ENCODE assay signal across 8 mouse cellular contexts in genomic region chr19:4417183-4417582, GRCm38 (mm10). TPM values are rescaled to one million over a fixed set of nuclear protein-coding genes. Genes with fewer than 3 reads are reported as not detected.
A peak's percentile ranks its signal among the peaks of the same experiment; 100 is the strongest.
DNase-seq lines count a peak whose midpoint lies in the region; ATAC-seq and TF ChIP-seq lines count a peak whose summit lies in the region.

No protein-coding gene starts in this region.

- WGBS in heart, embryonic 11.5 days (ENCODE audit: insufficient replicate concordance) = 0% methylated on average over 1 of the region's 1 CpGs
- WGBS in heart, embryonic 10.5 days = 0% methylated on average over 1 of the region's 1 CpGs

- peak; percentile 92 for DNase-seq in heart, adult 11 months
- peak; percentile 60 for DNase-seq in MEL (ENCODE audit: low read depth, low spot score)
- peak; percentile 92 to 95 for DNase-seq in cerebellum, postnatal 10 days
- peak; percentile 79 for DNase-seq in heart, embryonic 10.5 days (ENCODE audit: low spot score)
- DNase-seq in kidney, postnatal 25 days = peak; percentile 81 to 95
- DNase-seq in lung, postnatal 25 days (ENCODE audit: low spot score) = peak; percentile 81
- DNase-seq in spleen, postnatal 4 days (ENCODE audit: low spot score in 2 of 2) = peak; percentile 67 to 87

- H3K4me1 ChIP-seq in heart, embryonic 11.5 days (ENCODE audit: control insufficient read depth, insufficient read depth, low read length) = no peaks in the 10 kb centered on the region
- peaks cover 7 to 12% of the 10 kb centered on the region in 2 experiments for H3K4me1 ChIP-seq in MEL (ENCODE audit: control insufficient read depth in 1 of 2, insufficient read depth in 2 of 2, low read length in 2 of 2)
- no peaks in the 10 kb centered on the region for H3K4me1 ChIP-seq in heart, embryonic 10.5 days

- peaks cover 3% of the 10 kb centered on the region; the same call in 1 of the 2 replicates for H3K36me3 ChIP-seq in heart, embryonic 11.5 days (ENCODE audit: control insufficient read depth, insufficient read depth, low read length)
- H3K36me3 ChIP-seq in MEL (ENCODE audit: control insufficient read depth in 1 of 2, insufficient read depth in 2 of 2, low read length in 2 of 2) = peaks cover 0 to 8% of the 10 kb centered on the region in 2 experiments; a peak in 2 of 4 replicates
- H3K36me3 ChIP-seq in heart, embryonic 10.5 days = peaks cover 14% of the 10 kb centered on the region; the same call in 1 of the 2 replicates

- no peak overlapping the region for H3K9ac ChIP-seq in heart, embryonic 11.5 days (ENCODE audit: low read depth, low read length)
- no peak overlapping the region for H3K9ac ChIP-seq in MEL (ENCODE audit: control insufficient read depth, low read depth, low read length, poor library complexity, severe bottlenecking)

- TF ChIP-seq RAD21 in MEL (IDR thresholded peaks at IDR 0.05; ENCODE audit: low read depth, low read length) = peak; percentile 79

- H3K4me2 ChIP-seq in heart, embryonic 11.5 days = no peak overlapping the region

- ATAC-seq in heart, embryonic 11.5 days (replicated peaks; ENCODE audit: insufficient number of reproducible peaks, low FRiP score, low TSS enrichment) = no peak

- no peaks in the 10 kb centered on the region for H3K9me3 ChIP-seq in heart, embryonic 11.5 days (replicated peaks; ENCODE audit: control insufficient read depth, low read length)
- no peaks in the 10 kb centered on the region for H3K9me3 ChIP-seq in MEL (replicated peaks; ENCODE audit: insufficient read depth, low read length)
- no peaks in the 10 kb centered on the region for H3K9me3 ChIP-seq in heart, embryonic 10.5 days

- H3K27me3 ChIP-seq in heart, embryonic 11.5 days (ENCODE audit: control insufficient read depth, insufficient read depth, low read length) = no peaks in the 10 kb centered on the region
- no peaks in the 10 kb centered on the region for H3K27me3 ChIP-seq in MEL (ENCODE audit: control insufficient read depth in 1 of 2, insufficient read depth in 2 of 2, low read length in 2 of 2)
- no peaks in the 10 kb centered on the region for H3K27me3 ChIP-seq in heart, embryonic 10.5 days (ENCODE audit: insufficient read depth, poor library complexity, severe bottlenecking)

- TF ChIP-seq POLR2A in MEL (IDR thresholded peaks at IDR 0.05; ENCODE audit: control insufficient read depth in 1 of 2, insufficient read depth in 1 of 2, low read depth in 1 of 2, low read length in 2 of 2, poor library complexity in 1 of 2) = no peak

- no peak overlapping the region for H3K27ac ChIP-seq in heart, embryonic 11.5 days (ENCODE audit: low read depth, low read length)
- no peak overlapping the region for H3K27ac ChIP-seq in MEL (ENCODE audit: control insufficient read depth, low read depth, low read length)
- H3K27ac ChIP-seq in heart, embryonic 10.5 days = no peak overlapping the region

- H3K79me2 ChIP-seq in MEL (ENCODE audit: control insufficient read depth, insufficient read depth, low read length, poor library complexity) = no peaks in the 10 kb centered on the region

- TF ChIP-seq EP300 in MEL (IDR thresholded peaks at IDR 0.05; ENCODE audit: low read depth in 1 of 2, low read length in 2 of 2) = no peak

- H3K4me3 ChIP-seq in heart, embryonic 11.5 days (ENCODE audit: low read depth, low read length) = no peak overlapping the region
- H3K4me3 ChIP-seq in MEL (ENCODE audit: control insufficient read depth in 1 of 2, insufficient read depth in 1 of 2, low read depth in 2 of 2, low read length in 2 of 2) = no peak overlapping the region
- H3K4me3 ChIP-seq in heart, embryonic 10.5 days = no peak overlapping the region

- TF ChIP-seq CTCF in MEL (IDR thresholded peaks at IDR 0.05 in 2 of 3, conservative IDR thresholded peaks at IDR 0.05 in 1 of 3; ENCODE audit: control insufficient read depth in 1 of 3, insufficient read depth in 1 of 3, low read depth in 2 of 3, low read length in 3 of 3, poor library complexity in 1 of 3, severe bottlenecking in 1 of 3) = peak; percentile 74 to 89 (median 79)

TF ChIP-seq in MEL, 35 proteins besides CTCF, POLR2A, EP300 and RAD21:
- TF ChIP-seq SMC3 (IDR thresholded peaks at IDR 0.05; ENCODE audit: low read depth, low read length) = peak; percentile 80
- peak; percentile 79 for TF ChIP-seq ZC3H11A (IDR thresholded peaks at IDR 0.05; ENCODE audit: low read depth, low read length)
- TF ChIP-seq TCF12 (IDR thresholded peaks at IDR 0.05; ENCODE audit: low read depth, low read length) = no peak

RNA-seq across cellular contexts. Expression of gene Kdm2a, which starts 19.1 kb away (rescaled TPM):
- 34.8 and 44.9 TPM in 2 replicates for polyA plus RNA-seq in heart, embryonic 11.5 days (2014; fragmentation: Nextera tagmentation; extraction: Ambion mirVana)
- total RNA-seq in MEL (2012; rRNA removed) = 20.3 and 24.8 TPM in 2 replicates
- polyA plus RNA-seq in MEL (2012; ENCODE audit: insufficient read depth in 1 of 2, insufficient read length in 2 of 2, low read depth in 1 of 2, low replicate concordance in 2 of 2, missing spikeins in 1 of 2) = 10 to 100 TPM in 1 of 2 experiments, not detected in 1; 55.9 TPM
- polyA plus RNA-seq in heart, embryonic 10.5 days (2016; fragmentation: Nextera tagmentation; extraction: Ambion mirVana) = 52.3 and 53.6 TPM in 2 replicates

RNA-seq across cellular contexts. Expression of gene Rhod, which starts 22.0 kb away (rescaled TPM):
- 28.5 and 31.1 TPM in 2 replicates for polyA plus RNA-seq in heart, embryonic 11.5 days (2014; fragmentation: Nextera tagmentation; extraction: Ambion mirVana)
- not detected in 2 replicates for total RNA-seq in MEL (2012; rRNA removed)
- under 1 TPM in 1 of 2 experiments, not detected in 1; 0.06 TPM for polyA plus RNA-seq in MEL (2012; ENCODE audit: insufficient read depth in 1 of 2, insufficient read length in 2 of 2, low read depth in 1 of 2, low replicate concordance in 2 of 2, missing spikeins in 1 of 2)
- polyA plus RNA-seq in heart, embryonic 10.5 days (2016; fragmentation: Nextera tagmentation; extraction: Ambion mirVana) = 24.3 and 28.9 TPM in 2 replicates

Comparison
In these comparisons a context has a peak if more than half of its experiments do, and no peak if none do; other contexts are left out.
1. RNA of gene Rhod, which starts 22.0 kb away (polyA plus RNA-seq): 24.3 to 28.9 TPM in heart, embryonic 10.5 days and 28.5 to 31.1 TPM in heart, embryonic 11.5 days; 0.06 TPM in MEL; every median in the first group is over 10 times any median in the second.
2. Peak in every context shown above with its lines, with median percentiles within 50 percentile points of each other: DNase-seq.